Mouse (Mus musculus) layer of hippocampus, adult 11-12 months (tissue): ENCODE results near the gene Usp29.
"Not testable (repeated sequence)": the region's sequence is repeated elsewhere in the genome, so short reads cannot be mapped to it uniquely, and the experiment has no call there.

Experiments used
- DNase-seq: peaks from one replicate; pipeline ENCODE4 v3.0.0; 2022; ENCODE audit warnings: low spot score

Gene Usp29

DNA sequence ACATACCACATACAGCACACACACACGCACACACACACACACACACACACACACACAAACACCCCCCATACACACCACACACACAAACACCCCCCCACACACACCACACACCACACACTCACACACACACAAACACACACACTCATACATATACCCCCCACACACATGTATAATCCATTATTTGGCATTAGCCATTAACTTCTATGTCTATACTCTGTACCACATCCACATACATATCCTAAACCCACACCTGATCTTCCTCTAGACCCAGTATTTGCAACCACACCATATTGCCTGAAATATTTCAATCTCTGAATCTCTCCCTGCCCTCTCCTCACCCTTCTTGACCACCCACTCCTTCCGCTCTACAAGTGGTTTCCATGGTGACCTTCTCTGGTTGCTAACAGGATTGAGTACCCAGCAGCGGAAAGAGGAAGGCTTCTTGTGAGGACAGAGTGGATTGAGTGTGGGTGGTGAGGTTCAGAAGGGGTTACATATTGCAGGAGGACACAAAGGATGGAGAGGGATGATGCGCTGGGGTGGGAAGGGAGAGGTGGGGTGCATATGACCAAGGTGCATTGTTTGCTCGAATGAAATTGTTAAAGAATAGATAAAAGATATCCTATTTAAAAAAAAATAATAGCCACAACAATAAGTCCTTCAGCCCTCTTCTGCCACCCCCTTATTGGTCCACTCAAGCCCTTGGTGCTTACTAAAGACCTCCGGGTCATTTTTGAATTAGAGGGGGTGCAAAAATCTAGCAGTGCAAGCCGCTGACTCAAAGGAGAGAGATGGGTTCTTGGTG lies 195.8 kb downstream of the Usp29 start:
- DNase-seq = no peak

GRCm38 (mm10) chr7:6926731-6926995 lies 196.3 kb downstream of the Usp29 start:
- DNase-seq = no peak

DNA sequence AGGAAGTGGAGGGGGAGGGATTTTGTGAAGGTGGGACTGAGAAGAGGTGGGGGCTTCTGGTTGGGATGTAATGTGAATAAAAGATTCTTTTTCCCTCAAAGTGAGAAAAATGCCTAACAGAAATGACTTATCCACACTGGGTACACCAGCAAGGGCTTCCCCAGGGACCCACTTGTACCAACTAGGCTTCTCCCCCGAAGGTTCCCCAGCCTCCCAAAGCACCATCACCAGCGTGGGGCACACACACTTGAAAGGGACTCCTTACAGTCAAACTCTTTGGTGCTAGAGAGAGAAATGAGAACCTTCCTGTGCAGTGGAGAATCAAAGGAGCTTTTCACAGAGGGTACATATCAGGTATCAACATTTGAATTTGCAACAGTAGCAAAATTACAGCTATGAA lies 198.9 kb downstream of the Usp29 start:
- no peak for DNase-seq

GRCm38 (mm10) chr7:6934741-6935140 lies 204.4 kb downstream of the Usp29 start:
- DNase-seq = no peak

DNA sequence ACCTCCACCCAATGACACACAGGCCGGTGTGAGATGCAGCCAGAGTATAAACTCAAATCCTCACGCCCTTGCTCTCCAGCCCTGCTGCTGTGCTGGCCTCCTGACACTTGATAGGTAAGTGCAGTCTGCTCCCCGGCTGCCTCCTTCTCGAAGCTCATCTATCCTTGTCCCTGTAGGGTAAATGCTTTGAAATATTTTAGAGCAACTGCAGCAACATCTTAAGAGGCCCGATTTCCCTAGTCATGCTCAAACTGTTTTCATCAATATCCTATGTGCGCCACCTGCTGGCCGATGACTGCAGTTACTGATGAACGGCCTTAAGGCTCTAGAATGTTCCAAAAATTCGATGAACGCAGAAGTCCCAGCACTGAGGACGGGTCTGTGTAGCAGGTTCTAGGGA lies 206.7 kb downstream of the Usp29 start:
- peak; percentile 75 for DNase-seq

DNA sequence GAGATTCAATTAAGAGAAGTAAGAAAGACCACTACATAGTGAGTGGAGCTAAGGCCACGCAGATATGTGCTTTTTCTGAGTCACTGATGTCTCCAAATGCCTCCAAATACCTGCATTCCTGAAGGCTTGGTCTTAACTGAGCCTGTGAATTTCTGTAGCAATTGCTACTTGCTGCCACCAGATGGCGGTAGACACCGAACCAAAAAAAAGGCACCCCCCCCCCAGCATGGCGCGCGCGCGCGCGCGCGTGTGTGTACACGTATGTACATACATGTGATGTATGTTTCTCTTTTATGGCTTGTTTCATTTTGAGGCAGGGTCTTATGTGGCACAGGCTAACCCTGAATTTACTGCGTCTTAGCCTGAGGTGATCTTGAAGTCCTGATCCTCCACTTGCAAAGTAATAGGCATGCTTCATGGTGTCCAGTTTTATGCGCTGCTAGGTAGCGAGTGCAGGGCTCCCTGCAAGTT lies 210.4 kb downstream of the Usp29 start:
- DNase-seq = no peak

DNA sequence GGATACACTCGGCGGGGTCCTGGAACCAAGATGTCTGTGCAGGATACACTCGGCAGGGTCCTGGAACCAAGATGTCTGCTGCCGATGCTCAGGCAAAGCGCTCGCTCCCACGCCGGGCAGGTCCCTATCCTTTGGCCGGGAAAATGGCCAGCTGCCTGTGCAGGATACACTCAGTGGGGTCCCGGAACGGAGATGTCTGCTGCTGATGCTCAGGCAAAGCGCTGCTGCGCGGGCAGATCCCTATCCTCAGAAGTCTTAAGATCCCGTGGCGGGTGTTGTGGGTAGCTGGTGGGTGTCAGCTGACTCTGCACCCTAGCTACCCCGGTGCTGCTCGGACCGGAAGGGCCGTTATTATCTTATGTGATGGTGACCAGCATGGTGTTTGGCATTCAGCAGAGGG lies 217.7 kb downstream of the Usp29 start:
- DNase-seq = not testable (repeated sequence)

DNA sequence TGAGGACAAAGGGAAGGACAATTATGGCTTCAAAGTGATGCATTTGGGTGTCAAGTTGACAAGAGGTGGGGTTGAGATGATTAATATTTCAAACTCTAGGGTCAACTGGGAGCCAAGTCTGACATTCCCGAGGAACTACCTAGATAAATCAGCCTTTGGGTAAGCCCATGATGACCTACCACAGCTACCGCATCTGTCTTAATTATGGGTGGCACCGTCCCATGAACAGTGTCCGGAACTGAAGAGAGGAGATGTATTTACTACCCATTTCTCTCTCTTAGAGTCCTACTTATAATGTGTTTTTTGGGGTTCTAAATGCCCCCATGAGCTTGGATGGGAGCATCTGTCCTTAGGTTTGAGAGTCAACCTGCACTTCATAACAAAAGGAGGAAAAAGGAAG lies 226.2 kb downstream of the Usp29 start:
- no peak for DNase-seq

DNA sequence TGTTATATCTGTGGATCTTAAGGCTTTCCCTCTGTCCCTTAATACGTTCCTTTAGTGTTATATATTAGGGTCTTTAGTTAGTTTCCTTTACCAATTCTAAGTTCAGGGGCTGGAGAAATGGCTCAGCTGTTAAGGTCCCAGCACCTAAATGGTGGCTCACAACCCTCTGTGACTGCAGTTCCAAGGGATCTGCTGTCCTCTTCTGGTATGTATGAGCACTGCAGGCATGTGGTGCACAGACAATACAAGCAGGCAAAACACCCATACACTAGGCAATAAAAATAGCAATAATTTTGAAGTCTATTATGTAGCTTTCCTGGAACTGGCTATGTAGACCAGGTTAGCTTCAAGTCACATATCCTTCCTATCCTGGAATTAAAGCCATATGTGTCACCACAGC lies 228.2 kb downstream of the Usp29 start:
- no peak for DNase-seq

- no peak for DNase-seq
Observed at GRCm38 (mm10) chr7:6973566-6973965, 243.2 kb downstream of the Usp29 start.

DNA sequence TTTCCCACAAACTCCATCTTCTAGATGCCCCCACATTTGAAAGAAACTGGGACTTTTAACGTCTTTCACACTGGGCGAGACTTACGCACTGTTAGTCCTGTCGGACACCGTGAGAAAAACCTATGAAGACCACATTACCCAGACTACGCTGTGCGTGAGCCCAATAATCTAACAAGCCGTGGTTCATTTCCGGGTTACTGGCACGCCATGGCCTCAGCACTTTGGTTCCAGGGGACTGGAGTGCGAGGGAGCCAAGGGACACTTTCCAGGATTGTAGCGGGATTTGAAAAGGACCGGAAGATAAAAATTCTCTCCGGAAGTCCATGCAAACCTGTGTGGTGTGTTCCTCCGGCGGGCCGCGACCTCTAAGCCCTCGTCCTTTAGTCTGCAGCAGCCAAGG lies 246.5 kb downstream of the Usp29 start:
- DNase-seq = no peak

DNA sequence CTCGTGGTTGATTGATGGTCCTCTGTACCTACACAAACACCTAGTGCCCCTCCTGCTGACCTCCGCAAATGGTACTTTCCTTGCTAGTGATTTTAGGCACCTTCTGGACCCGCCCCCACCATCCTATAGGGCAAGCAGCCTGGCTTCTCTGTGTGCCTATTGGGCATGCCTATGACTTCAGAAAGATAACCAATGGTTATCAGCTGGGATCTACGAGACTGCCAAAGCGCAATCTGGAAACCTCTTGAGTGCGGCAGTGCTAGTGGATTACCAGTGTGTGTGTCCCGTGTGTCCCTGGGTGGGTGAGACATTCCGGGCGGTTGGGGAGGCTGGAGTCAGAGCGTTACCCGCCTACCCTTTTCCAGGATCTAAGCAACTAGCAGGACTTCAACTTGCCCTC lies 264.9 kb downstream of the Usp29 start, which contains the start of gene Aurkc:
Gene Aurkc (plus strand): TSS at position 50 of the 400 bp plus-strand sequence.
- DNase-seq = not testable (repeated sequence)

DNA sequence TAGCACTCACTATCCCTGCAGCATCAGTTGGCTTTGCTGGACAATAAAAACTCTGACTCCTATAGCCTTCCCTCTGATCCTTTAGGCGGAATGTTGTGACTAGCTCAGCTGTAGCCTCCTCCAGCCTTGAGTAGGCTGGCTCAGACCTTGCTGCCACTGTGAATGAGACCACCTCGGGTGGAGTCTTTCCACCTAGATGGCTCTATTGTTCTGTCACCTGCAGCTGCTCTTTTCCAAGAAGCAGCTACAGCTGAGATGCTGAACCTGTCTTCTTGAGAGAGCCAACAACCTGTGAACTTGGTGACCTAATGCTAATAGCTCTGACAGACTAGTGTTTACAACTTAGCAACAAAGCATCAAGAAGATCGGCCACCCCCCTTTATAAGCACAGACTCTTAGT lies 268.5 kb downstream of the Usp29 start:
- not testable (repeated sequence) for DNase-seq

DNA sequence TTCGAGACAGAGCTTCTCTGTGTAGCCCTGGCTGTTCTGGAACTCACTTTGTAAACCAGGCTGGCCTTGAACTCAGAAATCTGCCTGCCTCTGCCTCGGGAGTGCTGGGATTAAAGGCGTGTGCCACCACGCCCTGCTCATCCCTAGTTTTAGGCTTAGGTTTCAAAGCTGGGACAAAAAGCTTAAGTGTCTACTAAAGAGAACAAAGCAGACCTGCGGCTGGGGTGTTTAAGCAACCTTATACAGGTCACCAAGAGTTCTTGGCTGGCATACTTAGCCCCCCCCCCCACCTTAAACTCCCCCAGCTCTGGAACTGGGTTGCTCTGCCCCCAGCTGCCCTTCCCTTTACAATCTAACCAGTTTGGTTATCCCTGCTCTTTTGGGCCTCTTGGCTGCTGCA lies 275.1 kb downstream of the Usp29 start:
- not testable (repeated sequence) for DNase-seq
